ENCODE assay signal across 20 mouse cellular contexts in the genomic region with DNA sequence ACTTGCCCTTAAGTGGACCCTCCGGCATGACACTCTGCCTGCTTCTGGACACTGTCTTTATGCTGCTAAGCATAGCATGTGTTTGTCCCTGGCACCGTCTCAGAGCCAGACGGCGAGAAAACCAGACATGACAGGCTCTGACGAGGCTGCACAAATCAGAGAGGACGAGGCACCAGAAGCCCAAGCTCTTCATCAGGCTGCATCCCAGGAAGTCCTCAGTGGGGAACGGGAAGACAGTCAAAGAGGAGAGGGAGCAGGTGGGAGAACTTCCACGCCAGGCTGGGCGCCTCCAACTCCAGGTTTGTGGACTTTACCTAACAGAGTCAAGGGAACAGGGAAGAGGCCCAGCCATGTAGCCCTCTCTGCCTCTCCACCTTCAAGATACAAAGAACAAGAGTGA.
DNase-seq lines count a peak whose midpoint lies in the region; ATAC-seq and TF ChIP-seq lines count a peak whose summit lies in the region.
"Had no signal": no experiment of that assay in that cellular context is flagged by ENCODE, and none has a peak within 500 bp of the region (broad histone marks: within the 10 kb centered on the region; RNA-seq: fewer than 3 reads in every experiment).

No protein-coding gene starts in this region.

- H3K4me1 ChIP-seq in cerebellum, adult 2 months (ENCODE audit: control insufficient read depth, insufficient read depth, low read length), result peaks cover 19% of the 10 kb centered on the region
- H3K4me1 ChIP-seq: heart, embryonic 13.5 days; liver, embryonic 12.5 days; lung, embryonic 15.5 days; neural tube, embryonic 12.5 days had no signal

- no peak overlapping the region for H3K4me3 ChIP-seq in cerebellum, adult 2 months (replicated peaks; ENCODE audit: insufficient read depth, low read depth, low read length)
- H3K4me3 ChIP-seq: forebrain, embryonic 15.5 days; heart, embryonic 13.5 days; left cerebral cortex, adult 2 months; liver, embryonic 12.5 days; lung, embryonic 15.5 days; neural tube, embryonic 12.5 days had no signal

- DNase-seq in layer of hippocampus, adult 11-12 months (ENCODE audit: low spot score), result peak; percentile 37
- no peak for DNase-seq in layer of hippocampus, adult 9-10 months (ENCODE audit: low spot score)
- DNase-seq in cerebellum, adult 2 months, result peak; percentile 73 to 84
- peak; percentile 41 to 61 for DNase-seq in layer of hippocampus, adult 18-20 months (ENCODE audit: low spot score in 2 of 2)
- no peak for DNase-seq in heart, postnatal 36 days
- DNase-seq in adrenal gland, postnatal 4 days (ENCODE audit: low spot score in 2 of 2), result no peak
- DNase-seq: adrenal gland, postnatal 25 days; heart, adult 11 months; kidney, adult 18-20 months; right cerebral cortex, postnatal 25 days; thymus, postnatal 25 days had no signal

- WGBS in cerebellum, adult 2 months, result 11% methylated on average over 9 of the region's 9 CpGs

- ATAC-seq in cerebellum, adult (ENCODE audit: insufficient number of reproducible peaks, low FRiP score, low TSS enrichment), result peak; percentile 85
- ATAC-seq: forebrain, embryonic 15.5 days; liver, embryonic 12.5 days; midbrain, embryonic 16.5 days had no signal

- TF ChIP-seq CTCF in cerebellum, adult 2 months (IDR thresholded peaks at IDR 0.05; ENCODE audit: borderline replicate concordance, insufficient read depth, low read depth, low read length), result no peak

- no peak for TF ChIP-seq POLR2A in cerebellum, adult 2 months (IDR thresholded peaks at IDR 0.05; ENCODE audit: borderline replicate concordance, insufficient read depth, low read length)

- H3K27me3 ChIP-seq in cerebellum, adult 2 months (ENCODE audit: control insufficient read depth, insufficient read depth, low read length), result no peaks in the 10 kb centered on the region
- H3K27me3 ChIP-seq: forebrain, embryonic 15.5 days; heart, embryonic 13.5 days; liver, embryonic 12.5 days; lung, embryonic 15.5 days; neural tube, embryonic 12.5 days had no signal

- H3K27ac ChIP-seq in cerebellum, adult 2 months (ENCODE audit: insufficient read depth, low read length), result no peak overlapping the region
- H3K27ac ChIP-seq: forebrain, embryonic 15.5 days; heart, embryonic 13.5 days; left cerebral cortex, adult 2 months; liver, embryonic 12.5 days; lung, embryonic 15.5 days; neural tube, embryonic 12.5 days; stomach, postnatal 0 days had no signal

- intact Hi-C loops in heart, postnatal 36 days (cut with DNase I), result no loop called here

Comparison
In these comparisons a context has a peak if more than half of its experiments do, and no peak if none do; other contexts are left out.
1. DNase-seq: peak in layer of hippocampus, adult 11-12 months (single experiment), cerebellum, adult 2 months (2 of 2) and layer of hippocampus, adult 18-20 months (2 of 2); none in layer of hippocampus, adult 9-10 months (single experiment), heart, postnatal 36 days (0 of 2) and adrenal gland, postnatal 4 days (0 of 2).